ENCODE assay signal across 9 mouse cellular contexts in genomic region chr9:23083562-23083961, GRCm38 (mm10).
A peak's percentile ranks its signal among the peaks of the same experiment; 100 is the strongest.
DNase-seq lines count a peak whose midpoint lies in the region; ATAC-seq lines count a peak whose summit lies in the region.
"Had no signal": no experiment of that assay in that cellular context is flagged by ENCODE, and none has a peak within 500 bp of the region (broad histone marks: within the 10 kb centered on the region; RNA-seq: fewer than 3 reads in every experiment).

No protein-coding gene starts in this region.

- peaks cover 21% of the 10 kb centered on the region for H3K4me1 ChIP-seq in lung, embryonic 15.5 days

- H3K27ac ChIP-seq in lung, embryonic 15.5 days: peak overlapping the region; percentile 89
- H3K27ac ChIP-seq: liver, embryonic 14.5 days had no signal

- no peaks in the 10 kb centered on the region for H3K36me3 ChIP-seq in lung, embryonic 15.5 days

- WGBS in large intestine, adult 2 months: 12% methylated on average over 17 of the region's 17 CpGs
- WGBS in lung, embryonic 15.5 days: 8% methylated on average over 17 of the region's 17 CpGs

- intact Hi-C loops in heart, postnatal 36 days (cut with DNase I): loop anchor here (5.0 kb wide), 1 partner anchor 41 kb away; no protein-coding TSS in a partner anchor

- H3K27me3 ChIP-seq in lung, embryonic 15.5 days: no peaks in the 10 kb centered on the region

- no peaks in the 10 kb centered on the region for H3K9me3 ChIP-seq in lung, embryonic 15.5 days

- DNase-seq in ES-CJ7 (ENCODE audit: low read depth, low spot score): peak; percentile 41
- peak; percentile 41 to 57 for DNase-seq in cerebellum, adult 18-20 months
- DNase-seq in forelimb bud, embryonic 11.5 days (ENCODE audit: low read depth, low spot score): peak; percentile 83
- DNase-seq in heart, postnatal 36 days: peak; percentile 83 to 84
- DNase-seq in large intestine, adult 2 months (ENCODE audit: low read depth, low spot score): peak; percentile 21
- DNase-seq in retina, adult 2 months (ENCODE audit: low read depth, low spot score): peak; percentile 20

- peak overlapping the region; percentile 47 for H3K4me2 ChIP-seq in lung, embryonic 15.5 days

- peak; percentile 95 for ATAC-seq in lung, embryonic 15.5 days (ENCODE audit: borderline replicate concordance, extremely low read depth, low FRiP score, low TSS enrichment)
- ATAC-seq in CD4-positive, CD25-positive, alpha-beta regulatory T cell, adult 4 months: no peak

- H3K9ac ChIP-seq in lung, embryonic 15.5 days: no peak overlapping the region
- H3K9ac ChIP-seq: liver, embryonic 14.5 days had no signal

- H3K4me3 ChIP-seq in lung, embryonic 15.5 days: no peak overlapping the region

Comparison
In these comparisons a context has a peak if more than half of its experiments do, and no peak if none do; other contexts are left out.
1. DNase-seq: peak in every context shown above with its lines; median percentile 84 in heart, postnatal 36 days; 83 in forelimb bud, embryonic 11.5 days; 49 in cerebellum, adult 18-20 months; 41 in ES-CJ7; 21 in large intestine, adult 2 months; 20 in retina, adult 2 months.